Comparison of ENCODE assay signal across 8 mouse cellular contexts in genomic region chr4:139381452-139381845, GRCm38 (mm10). TPM values are rescaled to one million over a fixed set of nuclear protein-coding genes. Genes with fewer than 3 reads are reported as not detected.
DNase-seq lines count a peak whose midpoint lies in the region; ATAC-seq and TF ChIP-seq lines count a peak whose summit lies in the region.

No protein-coding gene starts in this region.

- H3K9me3 ChIP-seq in embryonic facial prominence, embryonic 11.5 days (replicated peaks; ENCODE audit: control insufficient read depth, low read length), result no peaks in the 10 kb centered on the region
- H3K9me3 ChIP-seq in intestine, postnatal 0 days (ENCODE audit: control insufficient read depth), result no peaks in the 10 kb centered on the region
- no peaks in the 10 kb centered on the region for H3K9me3 ChIP-seq in neural tube, embryonic 14.5 days (ENCODE audit: control insufficient read depth, low read length)

- H3K4me1 ChIP-seq in embryonic facial prominence, embryonic 11.5 days (ENCODE audit: control insufficient read depth, insufficient read depth, low read length), result no peaks in the 10 kb centered on the region; the same call in 1 of the 2 replicates
- no peaks in the 10 kb centered on the region for H3K4me1 ChIP-seq in intestine, postnatal 0 days (replicated peaks; ENCODE audit: control insufficient read depth, insufficient read depth, low read length)
- H3K4me1 ChIP-seq in neural tube, embryonic 14.5 days (ENCODE audit: control insufficient read depth, insufficient read depth, low read length), result peaks cover 13% of the 10 kb centered on the region; the same call in 1 of the 2 replicates

- no peaks in the 10 kb centered on the region for H3K27me3 ChIP-seq in embryonic facial prominence, embryonic 11.5 days (ENCODE audit: control insufficient read depth, insufficient read depth, low read length)
- H3K27me3 ChIP-seq in intestine, postnatal 0 days (replicated peaks; ENCODE audit: control insufficient read depth, insufficient read depth, low read length), result no peaks in the 10 kb centered on the region
- no peaks in the 10 kb centered on the region for H3K27me3 ChIP-seq in neural tube, embryonic 14.5 days (ENCODE audit: control insufficient read depth, insufficient read depth, low read length)

- no peak for DNase-seq in left cerebral cortex, adult 2 months (ENCODE audit: extremely low spot score in 1 of 2, low spot score in 2 of 2)
- DNase-seq in left cerebral cortex, postnatal 25 days (ENCODE audit: low spot score in 2 of 2), result no peak
- no peak for DNase-seq in embryonic facial prominence, embryonic 11.5 days (ENCODE audit: low spot score)
- no peak for DNase-seq in adrenal gland, postnatal 36 days
- DNase-seq in kidney, adult 8-10 months, result no peak
- no peak for DNase-seq in urinary bladder, postnatal 25 days (ENCODE audit: low spot score)

- no peak for ATAC-seq in embryonic facial prominence, embryonic 11.5 days (replicated peaks; ENCODE audit: insufficient number of reproducible peaks, low FRiP score, low TSS enrichment, low read depth)
- no peak for ATAC-seq in intestine, postnatal 0 days
- ATAC-seq in neural tube, embryonic 14.5 days (ENCODE audit: low read depth), result no peak

- intact Hi-C loops in left cerebral cortex, adult 2 months (cut with DNase I), result no loop called here
- intact Hi-C loops in left cerebral cortex, postnatal 25 days (cut with DNase I), result no loop called here

- WGBS in embryonic facial prominence, embryonic 11.5 days, result 49% methylated on average over 4 of the region's 4 CpGs
- WGBS in intestine, postnatal 0 days, result 28% methylated on average over 4 of the region's 4 CpGs
- 56% methylated on average over 4 of the region's 4 CpGs for WGBS in neural tube, embryonic 14.5 days

- peak overlapping the region; percentile 80 for H3K9ac ChIP-seq in embryonic facial prominence, embryonic 11.5 days (replicated peaks; ENCODE audit: low read length)
- peak overlapping the region; percentile 84 for H3K9ac ChIP-seq in intestine, postnatal 0 days (ENCODE audit: low read depth, low read length)
- peak overlapping the region; percentile 85; the same call in 1 of the 2 replicates for H3K9ac ChIP-seq in neural tube, embryonic 14.5 days (replicated peaks; ENCODE audit: low read depth, low read length)

- no peaks in the 10 kb centered on the region for H3K36me3 ChIP-seq in embryonic facial prominence, embryonic 11.5 days (replicated peaks; ENCODE audit: control insufficient read depth, insufficient read depth, low read depth, low read length)
- no peaks in the 10 kb centered on the region for H3K36me3 ChIP-seq in intestine, postnatal 0 days (ENCODE audit: control insufficient read depth, insufficient read depth)
- H3K36me3 ChIP-seq in neural tube, embryonic 14.5 days (ENCODE audit: control insufficient read depth, insufficient read depth, low read length), result peaks cover 6% of the 10 kb centered on the region; the same call in 1 of the 2 replicates

- TF ChIP-seq CTCF in left cerebral cortex, adult 2 months (IDR thresholded peaks at IDR 0.05), result no peak
- TF ChIP-seq CTCF in intestine, postnatal 0 days (IDR thresholded peaks at IDR 0.05; ENCODE audit: low read depth), result no peak

- peak overlapping the region; percentile 87 for H3K4me2 ChIP-seq in embryonic facial prominence, embryonic 11.5 days (ENCODE audit: low read depth, low read length)
- H3K4me2 ChIP-seq in intestine, postnatal 0 days (replicated peaks; ENCODE audit: low read depth), result peak overlapping the region; percentile 90
- H3K4me2 ChIP-seq in neural tube, embryonic 14.5 days (ENCODE audit: low read depth, low read length), result peak overlapping the region; percentile 80

- no peak overlapping the region; the same call in 1 of the 2 replicates for H3K27ac ChIP-seq in left cerebral cortex, adult 2 months
- no peak overlapping the region for H3K27ac ChIP-seq in embryonic facial prominence, embryonic 11.5 days (replicated peaks; ENCODE audit: low read depth, low read length)
- H3K27ac ChIP-seq in intestine, postnatal 0 days (ENCODE audit: low read depth, low read length), result no peak overlapping the region
- H3K27ac ChIP-seq in neural tube, embryonic 14.5 days (ENCODE audit: low read depth, low read length), result no peak overlapping the region

- H3K4me3 ChIP-seq in left cerebral cortex, adult 2 months, result peak overlapping the region; percentile 67
- peak overlapping the region; percentile 93 for H3K4me3 ChIP-seq in embryonic facial prominence, embryonic 11.5 days (ENCODE audit: low read depth, low read length)
- H3K4me3 ChIP-seq in intestine, postnatal 0 days (ENCODE audit: low read depth, low read length), result peak overlapping the region; percentile 94
- H3K4me3 ChIP-seq in neural tube, embryonic 14.5 days (ENCODE audit: low read depth, low read length), result peak overlapping the region; percentile 90

RNA-seq across cellular contexts. Expression of gene Ubr4, which starts 29.0 kb away (rescaled TPM):
- total RNA-seq in left cerebral cortex, adult 2 months (2021), result 100 to 1,000 TPM; 187 to 199 TPM
- 100 to 1,000 TPM; 172 to 174 TPM for total RNA-seq in left cerebral cortex, postnatal 25 days (2021)
- polyA plus RNA-seq in embryonic facial prominence, embryonic 11.5 days (2014; fragmentation: Nextera tagmentation; extraction: Ambion mirVana), result 63.1 and 66.2 TPM in 2 replicates
- 27.5 and 30.0 TPM in 2 replicates for polyA plus RNA-seq in intestine, postnatal 0 days (2015; fragmentation: Nextera tagmentation; extraction: Ambion mirVana)
- polyA plus RNA-seq in neural tube, embryonic 14.5 days (2014; fragmentation: Nextera tagmentation; extraction: Ambion mirVana), result 99.2 and 109 TPM in 2 replicates
- 100 to 1,000 TPM; 159 to 191 TPM for total RNA-seq in adrenal gland, postnatal 36 days (2021)

RNA-seq across cellular contexts. Expression of gene Emc1, which starts 29.1 kb away (rescaled TPM):
- 10 to 100 TPM; 82.5 to 94.1 TPM for total RNA-seq in left cerebral cortex, adult 2 months (2021)
- 10 to 100 TPM; 80.2 to 86.8 TPM for total RNA-seq in left cerebral cortex, postnatal 25 days (2021)
- 13.5 and 17.0 TPM in 2 replicates for polyA plus RNA-seq in embryonic facial prominence, embryonic 11.5 days (2014; fragmentation: Nextera tagmentation; extraction: Ambion mirVana)
- 7.9 and 8.8 TPM in 2 replicates for polyA plus RNA-seq in intestine, postnatal 0 days (2015; fragmentation: Nextera tagmentation; extraction: Ambion mirVana)
- 42.4 and 44.8 TPM in 2 replicates for polyA plus RNA-seq in neural tube, embryonic 14.5 days (2014; fragmentation: Nextera tagmentation; extraction: Ambion mirVana)
- 10 to 100 TPM; 53.0 to 63.1 TPM for total RNA-seq in adrenal gland, postnatal 36 days (2021)

RNA-seq across cellular contexts. Expression of gene Mrto4, which starts 29.1 kb away (rescaled TPM):
- total RNA-seq in left cerebral cortex, adult 2 months (2021), result 10 to 100 TPM; 47.4 to 48.3 TPM
- 10 to 100 TPM; 43.3 to 45.7 TPM for total RNA-seq in left cerebral cortex, postnatal 25 days (2021)
- 145 TPM in 2 replicates for polyA plus RNA-seq in embryonic facial prominence, embryonic 11.5 days (2014; fragmentation: Nextera tagmentation; extraction: Ambion mirVana)
- 36.6 and 39.0 TPM in 2 replicates for polyA plus RNA-seq in intestine, postnatal 0 days (2015; fragmentation: Nextera tagmentation; extraction: Ambion mirVana)
- 73.2 and 77.4 TPM in 2 replicates for polyA plus RNA-seq in neural tube, embryonic 14.5 days (2014; fragmentation: Nextera tagmentation; extraction: Ambion mirVana)
- 10 to 100 TPM; 65.3 to 78.7 TPM for total RNA-seq in adrenal gland, postnatal 36 days (2021)
